Mouse (Mus musculus) layer of hippocampus, adult 6 months (tissue): ENCODE results near the gene Utrn. TPM values are rescaled to one million over a fixed set of nuclear protein-coding genes. Genes with fewer than 3 reads are reported as not detected.

Experiments used
- long read RNA-seq, 2 experiments: library from polyadenylated mRNA; unstranded; transcript quantifications; one replicate each; pipeline ENCODE4 v2.0.0; 2019 to 2020
- polyA plus RNA-seq: library from polyadenylated mRNA; unstranded; fragments of <200 nt; fragmentation: Nextera tagmentation; gene quantifications from 2 replicates; pipeline ENCODE4 v1.2.3, GENCODE M21; 2021

Utrn gene
- 8.3 and 10.5 TPM in 2 replicates for polyA plus RNA-seq
- long read RNA-seq, experiment 1, transcript Utrn-202 (17 exons, 2,272 nt): major isoform, 5 of 18 reads
- long read RNA-seq, experiment 1, partial matches to known transcripts: 9 of 18 reads
- long read RNA-seq, experiment 1, other reads (novel, unspliced or antisense): 2 of 18 reads
- long read RNA-seq, experiment 2, full-length matches to known transcripts: 35 of 56 reads
- long read RNA-seq, experiment 2, partial matches to known transcripts: 13 of 56 reads
- long read RNA-seq, experiment 2, other reads (novel, unspliced or antisense): 8 of 56 reads

GRCm38 (mm10) chr10:12869029-12869671 is at the start of gene Utrn:
Gene Utrn (minus strand): TSS chr10:12869365.

Other genes starting within 250 kb of the Utrn start
- gene Stx11, start 94.9 kb upstream of the Utrn start, polyA plus RNA-seq: 0.06 and 0.24 TPM in 2 replicates
- gene Sf3b5, start 136.0 kb upstream of the Utrn start, polyA plus RNA-seq: 59.6 and 59.8 TPM in 2 replicates
- gene Plagl1, start 191.1 kb upstream of the Utrn start, polyA plus RNA-seq: 7.1 and 7.5 TPM in 2 replicates